8 mouse cellular contexts compared by ENCODE assay signal in the genomic region with DNA sequence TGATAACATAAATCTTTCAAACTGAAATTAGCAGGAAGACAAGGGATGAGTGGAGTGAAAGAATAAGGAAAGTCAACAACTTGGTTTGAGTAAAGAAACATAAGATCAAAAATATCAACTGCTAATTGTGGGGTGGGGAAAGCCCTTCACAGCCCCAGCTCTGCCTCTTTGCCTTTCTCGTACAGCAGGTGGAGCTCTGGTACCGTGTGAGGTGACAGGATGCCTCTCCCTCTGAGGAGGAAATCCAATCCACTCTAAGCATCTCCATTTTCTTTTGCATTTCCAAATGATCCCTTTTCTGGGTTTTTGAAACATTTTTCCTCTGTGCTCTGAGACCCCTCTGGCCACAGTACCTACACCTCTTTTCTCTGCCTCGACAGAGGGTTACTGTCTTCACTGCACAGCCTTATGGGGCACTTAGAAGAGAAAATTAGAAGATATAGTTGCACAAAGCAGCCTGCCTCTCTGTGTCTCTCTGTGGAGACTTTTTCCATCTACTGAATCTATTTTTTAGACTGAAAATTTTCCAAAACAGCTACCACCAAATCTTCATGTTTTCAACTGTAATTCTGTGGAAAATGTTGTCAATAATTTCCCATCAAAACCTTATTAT. TPM values are rescaled to one million over a fixed set of nuclear protein-coding genes. Genes with fewer than 3 reads are reported as not detected.
DNase-seq lines count a peak whose midpoint lies in the region; ATAC-seq and TF ChIP-seq lines count a peak whose summit lies in the region.

No protein-coding gene starts in this region.

- H3K4me3 ChIP-seq in C2C12 (ENCODE audit: insufficient read depth, poor library complexity, severe bottlenecking) (no peak overlapping the region), MEL (ENCODE audit: control insufficient read depth in 1 of 2, insufficient read depth in 1 of 2, low read depth in 2 of 2, low read length in 2 of 2) (no peak overlapping the region)
- no peak overlapping the region for H3K4me3 ChIP-seq in lung, embryonic 14.5 days (ENCODE audit: low read depth, low read length)

- H3K9ac ChIP-seq in MEL (ENCODE audit: control insufficient read depth, low read depth, low read length, poor library complexity, severe bottlenecking): no peak overlapping the region
- no peak overlapping the region for H3K9ac ChIP-seq in lung, embryonic 14.5 days

- peak; percentile 3 for DNase-seq in MEL (ENCODE audit: low read depth, low spot score)
- DNase-seq in cerebellum, postnatal 36 days: peak; percentile 32 to 40
- peak; percentile 44 for DNase-seq in gastrocnemius, postnatal 14 days
- DNase-seq in kidney, postnatal 25 days: peak; percentile 54 to 70
- DNase-seq in lung, embryonic 14.5 days: peak; percentile 85
- peak; percentile 55 for DNase-seq in right cerebral cortex, adult 18-20 months

- no peaks in the 10 kb centered on the region for H3K79me2 ChIP-seq in C2C12 (ENCODE audit: control insufficient read depth, insufficient read depth)
- no peaks in the 10 kb centered on the region for H3K79me2 ChIP-seq in MEL (ENCODE audit: control insufficient read depth, insufficient read depth, low read length, poor library complexity)

- peak; percentile 80; the same call in 1 of the 2 replicates for ATAC-seq in lung, embryonic 14.5 days (ENCODE audit: insufficient read depth)
- no peak for ATAC-seq in erythroid progenitor cell, adult 5-6 weeks (replicated peaks; ENCODE audit: low FRiP score, poor library complexity, severe bottlenecking)

- H3K36me3 ChIP-seq in C2C12 (ENCODE audit: control insufficient read depth, insufficient read depth) (no peaks in the 10 kb centered on the region), MEL (ENCODE audit: control insufficient read depth in 1 of 2, insufficient read depth in 2 of 2, low read length in 2 of 2) (no peaks in the 10 kb centered on the region)
- no peaks in the 10 kb centered on the region for H3K36me3 ChIP-seq in lung, embryonic 14.5 days (ENCODE audit: insufficient read depth)

- H3ac ChIP-seq in C2C12 (ENCODE audit: control insufficient read depth, insufficient read length, low read depth): no peak overlapping the region

- TF ChIP-seq POLR2A in MEL (IDR thresholded peaks at IDR 0.05; ENCODE audit: control insufficient read depth in 1 of 2, insufficient read depth in 1 of 2, low read depth in 1 of 2, low read length in 2 of 2, poor library complexity in 1 of 2): no peak

- TF ChIP-seq CTCF in C2C12 (IDR thresholded peaks at IDR 0.05; ENCODE audit: control insufficient read depth, insufficient read depth, insufficient read length) (peak; percentile 53), MEL (IDR thresholded peaks at IDR 0.05 in 2 of 3, conservative IDR thresholded peaks at IDR 0.05 in 1 of 3; ENCODE audit: control insufficient read depth in 1 of 3, insufficient read depth in 1 of 3, low read depth in 2 of 3, low read length in 3 of 3, poor library complexity in 1 of 3, severe bottlenecking in 1 of 3) (peak in 2 of 3 experiments; percentile 31 to 52; a peak in 4 of 6 replicates)
- peak; percentile 88 for TF ChIP-seq CTCF in lung, embryonic 14.5 days (IDR thresholded peaks at IDR 0.05; ENCODE audit: low read depth)

- no peak overlapping the region for H3K4me2 ChIP-seq in lung, embryonic 14.5 days

- 2% methylated on average over 3 of the region's 3 CpGs for WGBS in lung, embryonic 14.5 days

- H3K27ac ChIP-seq in MEL (ENCODE audit: control insufficient read depth, low read depth, low read length): no peak overlapping the region
- H3K27ac ChIP-seq in lung, embryonic 14.5 days (ENCODE audit: low read depth): no peak overlapping the region

- no peaks in the 10 kb centered on the region for H3K9me3 ChIP-seq in MEL (replicated peaks; ENCODE audit: insufficient read depth, low read length)
- H3K9me3 ChIP-seq in lung, embryonic 14.5 days (ENCODE audit: low read depth, low read length): no peaks in the 10 kb centered on the region

- no peak for TF ChIP-seq EP300 in MEL (IDR thresholded peaks at IDR 0.05; ENCODE audit: low read depth in 1 of 2, low read length in 2 of 2)

- no peaks in the 10 kb centered on the region for H3K4me1 ChIP-seq in MEL (ENCODE audit: control insufficient read depth in 1 of 2, insufficient read depth in 2 of 2, low read length in 2 of 2)
- no peaks in the 10 kb centered on the region for H3K4me1 ChIP-seq in lung, embryonic 14.5 days (ENCODE audit: insufficient read depth)

- intact Hi-C loops in gastrocnemius, postnatal 14 days (cut with DNase I; ENCODE audit: low total_unique reads): no loop called here

- H3K79me3 ChIP-seq in C2C12 (ENCODE audit: low read depth): no peaks in the 10 kb centered on the region

- TF ChIP-seq RAD21 in MEL (IDR thresholded peaks at IDR 0.05; ENCODE audit: low read depth, low read length): peak; percentile 41

- H3K27me3 ChIP-seq in C2C12 (ENCODE audit: control insufficient read depth, insufficient read depth, insufficient read length): no peaks in the 10 kb centered on the region
- no peaks in the 10 kb centered on the region; a peak in 1 of 4 replicates for H3K27me3 ChIP-seq in MEL (ENCODE audit: control insufficient read depth in 1 of 2, insufficient read depth in 2 of 2, low read length in 2 of 2)
- H3K27me3 ChIP-seq in lung, embryonic 14.5 days (ENCODE audit: insufficient read depth, low read length): no peaks in the 10 kb centered on the region

TF ChIP-seq in C2C12, 6 proteins besides CTCF, POLR2A, EP300 and RAD21:
- TF ChIP-seq MYOD1 (IDR thresholded peaks at IDR 0.05; ENCODE audit: control insufficient read depth, insufficient read length, low read depth) (no peak), FOSL1 (IDR thresholded peaks at IDR 0.05; ENCODE audit: insufficient read depth, low read length, poor library complexity, severe bottlenecking) (no peak), MAX (IDR thresholded peaks at IDR 0.05) (no peak), CEBPB (IDR thresholded peaks at IDR 0.05; ENCODE audit: low read depth) (no peak)

TF ChIP-seq in MEL, 35 proteins besides CTCF, POLR2A, EP300 and RAD21:
- TF ChIP-seq SIN3A (IDR thresholded peaks at IDR 0.05; ENCODE audit: low read length) (no peak), MAFK (IDR thresholded peaks at IDR 0.05; ENCODE audit: borderline replicate concordance, low read depth, low read length) (no peak), TCF12 (IDR thresholded peaks at IDR 0.05; ENCODE audit: low read depth, low read length) (no peak), ZKSCAN1 (IDR thresholded peaks at IDR 0.05; ENCODE audit: low read depth, low read length) (no peak), SMC3 (IDR thresholded peaks at IDR 0.05; ENCODE audit: low read depth, low read length) (peak; percentile 30; the same call in 1 of the 2 replicates)

RNA-seq across cellular contexts. Expression of a gene that starts 57.4 kb away (rescaled TPM):
- polyA plus RNA-seq in C2C12 (2012; fragmentation: generic; extraction: Trizol): 0.02 TPM
- total RNA-seq in MEL (2012; rRNA removed): not detected in 2 replicates
- not detected for polyA plus RNA-seq in MEL (2012; ENCODE audit: insufficient read depth in 1 of 2, insufficient read length in 2 of 2, low read depth in 1 of 2, low replicate concordance in 2 of 2, missing spikeins in 1 of 2)
- total RNA-seq in gastrocnemius, postnatal 14 days (2021): under 1 TPM; 0.55 to 0.62 TPM
- polyA plus RNA-seq in lung, embryonic 14.5 days (2014; fragmentation: Nextera tagmentation; extraction: Ambion mirVana): 11.9 and 12.9 TPM in 2 replicates
- not detected in 2 replicates for total RNA-seq in erythroid progenitor cell, adult 5-6 weeks (2015; ENCODE audit: low replicate concordance)
- total RNA-seq in erythroid progenitor cell, adult 5-6 weeks (2017; ENCODE audit: low replicate concordance): not detected in 2 replicates

Comparison
In these comparisons a context has a peak if more than half of its experiments do, and no peak if none do; other contexts are left out.
1. DNase-seq: peak in every context shown above with its lines; median percentile 85 in lung, embryonic 14.5 days; 62 in kidney, postnatal 25 days; 55 in right cerebral cortex, adult 18-20 months; 44 in gastrocnemius, postnatal 14 days; 36 in cerebellum, postnatal 36 days; 3 in MEL.